Mouse (Mus musculus) liver, embryonic 16.5 days (tissue): ENCODE measurements around the gene Dynlrb1. TPM values are rescaled to one million over a fixed set of nuclear protein-coding genes. Genes with fewer than 3 reads are reported as not detected.

Experiments used
- ATAC-seq: fragments of 200-750 bp; cut with Nextera tagmentation; 2 replicates; pipeline ENCODE4 v1.8.0; 2017; ENCODE audit warnings: low read depth, mild to moderate bottlenecking, moderate number of reproducible peaks, moderate library complexity
- H3K27ac ChIP-seq: fragments of 300-500 bp; sonication (generic); 2 replicates; pipeline ENCODE4 v1.5.1; 2014; ENCODE audit warnings: mild to moderate bottlenecking, low read length
- H3K27me3 ChIP-seq: fragments of 300-500 bp; sonication (generic); 2 replicates; pipeline ENCODE4 v1.6.1; 2014; ENCODE audit warnings: low read depth, low read length, mixed read lengths; ENCODE audit not compliant: control insufficient read depth, insufficient read depth
- H3K36me3 ChIP-seq: fragments of 300-500 bp; sonication (generic); 2 replicates; pipeline ENCODE4 v1.6.1; 2014; ENCODE audit warnings: mild to moderate bottlenecking; ENCODE audit not compliant: control insufficient read depth, insufficient read depth
- H3K4me1 ChIP-seq: fragments of 300-500 bp; sonication (generic); 2 replicates; pipeline ENCODE4 v1.6.1; 2014; ENCODE audit warnings: low read depth, low read length, mixed read lengths; ENCODE audit not compliant: control insufficient read depth
- H3K4me2 ChIP-seq: fragments of 300-500 bp; sonication (generic); 2 replicates; pipeline ENCODE4 v1.6.1; 2014; ENCODE audit warnings: low read depth, low read length, mixed read lengths
- H3K4me3 ChIP-seq: fragments of 300-500 bp; sonication (generic); 2 replicates; pipeline ENCODE4 v1.5.1; 2014; ENCODE audit warnings: low read depth, mild to moderate bottlenecking, low read length
- H3K9ac ChIP-seq: fragments of 300-500 bp; sonication (generic); 2 replicates; pipeline ENCODE4 v1.6.1; 2014; ENCODE audit warnings: low read depth, low read length
- H3K9me3 ChIP-seq: fragments of 300-500 bp; sonication (generic); replicated peaks from 2 replicates; pipeline ENCODE4 v1.6.1; 2016; ENCODE audit warnings: low read length; ENCODE audit not compliant: control insufficient read depth
- WGBS: fragments of 180-500 bp; shearing (Covaris S2); extraction: QIAGEN DNeasy Blood & Tissue Kit; methylation state at CpG from one replicate; pipeline ENCODE4 v1.1.7; 2014; ENCODE audit not compliant: insufficient replicate concordance; 5-methylcytosine and 5-hydroxymethylcytosine counted together
- polyA plus RNA-seq: library from polyadenylated mRNA; unstranded; fragments of >200 nt; fragmentation: Nextera tagmentation; extraction: Ambion mirVana; gene quantifications from 2 replicates; pipeline ENCODE4 v1.2.1, GENCODE M21; 2015

Gene Dynlrb1
- polyA plus RNA-seq, 1 experiment from 2014 or later: 111 TPM

DNA sequence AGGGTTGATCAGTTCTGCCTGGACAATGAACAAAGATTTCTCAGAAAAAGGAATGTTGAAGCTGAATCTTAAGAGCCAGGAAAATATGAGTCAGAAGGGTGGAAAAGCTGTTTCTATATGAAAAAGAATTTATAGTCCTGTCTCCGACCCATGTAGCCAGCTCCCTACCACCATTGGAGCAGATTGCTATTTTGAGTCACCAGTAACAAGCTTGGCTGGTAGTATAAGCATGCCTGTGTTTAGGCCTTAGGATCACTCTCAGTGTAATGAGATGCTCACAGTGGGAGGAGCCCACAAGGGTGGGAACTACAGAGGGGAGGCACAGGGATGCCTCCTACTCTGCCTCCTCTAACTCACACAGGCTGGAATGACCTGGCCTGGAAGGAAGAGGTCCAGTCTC, 11.9 kb downstream of the Dynlrb1 start:
- H3K9me3 ChIP-seq: no peaks in the 10 kb centered on the region
- H3K36me3 ChIP-seq: peaks cover 24% of the 10 kb centered on the region

DNA sequence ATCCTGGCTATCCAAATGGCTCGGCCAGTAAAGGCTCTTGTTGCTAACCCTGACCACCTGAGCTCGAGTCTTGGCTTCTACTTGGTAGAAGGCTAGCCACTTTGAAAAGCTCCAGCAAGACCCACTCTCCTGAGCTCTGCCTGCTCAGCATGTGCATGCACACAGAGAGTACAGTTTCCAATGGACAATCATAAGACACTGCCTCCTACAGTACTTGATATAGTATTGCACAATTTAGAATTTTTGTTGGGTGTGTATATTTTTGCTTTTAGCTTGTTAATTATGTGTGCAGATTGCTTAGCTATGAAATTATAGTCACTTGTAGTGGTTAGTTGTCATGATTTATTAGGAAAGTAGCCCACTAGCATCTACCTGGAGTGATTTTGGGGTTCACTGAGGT, 12.4 kb downstream of the Dynlrb1 start:
- no peak overlapping the region for H3K27ac ChIP-seq
- H3K4me2 ChIP-seq: no peak overlapping the region
- H3K9ac ChIP-seq: no peak overlapping the region
- H3K27me3 ChIP-seq: no peaks in the 10 kb centered on the region
- H3K36me3 ChIP-seq: peaks cover 24% of the 10 kb centered on the region
- H3K9me3 ChIP-seq: no peaks in the 10 kb centered on the region
- no peak for ATAC-seq
- H3K4me3 ChIP-seq: no peak overlapping the region
- no peaks in the 10 kb centered on the region for H3K4me1 ChIP-seq
- 60% methylated on average over 2 of the region's 2 CpGs for WGBS

More for the DNA sequence above, 11.9 kb downstream of the Dynlrb1 start:
- 70% methylated on average over 1 of the region's 1 CpGs for WGBS
- Histone ChIP-seq H3K4me3 (no peak overlapping the region), H3K4me1 (no peaks in the 10 kb centered on the region), H3K9ac (no peak overlapping the region), H3K4me2 (no peak overlapping the region), H3K27ac (no peak overlapping the region), H3K27me3 (no peaks in the 10 kb centered on the region)
- no peak for ATAC-seq

DNA sequence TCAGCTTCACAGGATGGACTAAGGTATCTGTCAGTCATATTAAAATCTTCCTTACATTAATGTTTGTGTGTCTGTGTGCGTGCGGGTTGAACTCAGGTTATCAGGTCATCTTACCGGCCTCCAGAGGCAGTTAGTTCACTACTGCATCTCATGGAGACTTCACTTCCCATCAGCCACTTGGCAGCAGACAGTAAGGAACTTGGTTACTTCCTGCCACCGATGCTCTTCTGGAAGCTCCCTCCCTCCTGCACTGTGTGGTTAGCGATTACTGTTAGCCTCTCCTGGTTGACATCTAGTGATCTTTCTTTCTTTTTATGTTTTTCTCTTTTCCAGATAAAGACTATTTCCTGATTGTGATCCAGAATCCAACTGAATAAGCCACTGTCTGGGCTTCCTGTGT, 13.3 kb downstream of the Dynlrb1 start:
- 66% methylated on average over 5 of the region's 5 CpGs for WGBS
- peaks cover 20% of the 10 kb centered on the region for H3K36me3 ChIP-seq
- H3K9me3 ChIP-seq: no peaks in the 10 kb centered on the region
- H3K27me3 ChIP-seq: no peaks in the 10 kb centered on the region
- no peak for ATAC-seq
- H3K9ac ChIP-seq: no peak overlapping the region
- no peak overlapping the region for H3K4me3 ChIP-seq
- no peak overlapping the region for H3K27ac ChIP-seq
- H3K4me2 ChIP-seq: no peak overlapping the region
- H3K4me1 ChIP-seq: no peaks in the 10 kb centered on the region

DNA sequence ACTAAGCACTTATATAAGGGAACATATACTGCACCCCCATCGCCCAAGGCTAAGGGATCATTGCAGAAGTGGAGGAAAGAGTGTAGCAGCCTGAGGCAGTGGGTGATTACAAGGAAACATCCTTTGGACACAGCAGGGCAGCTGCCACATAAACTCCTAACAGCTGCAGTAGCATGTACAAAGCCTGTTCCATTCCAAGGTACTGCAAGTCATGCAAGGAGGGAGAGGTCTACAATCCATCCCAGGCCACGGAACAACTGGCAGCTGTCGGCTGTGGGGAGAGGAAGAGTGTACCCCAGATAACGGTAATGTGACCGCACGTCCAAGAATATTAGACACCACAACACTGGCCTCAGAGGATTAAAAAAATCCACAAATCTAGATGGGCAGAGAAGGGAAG, 29.2 kb downstream of the Dynlrb1 start:
- H3K27ac ChIP-seq: no peak overlapping the region
- ATAC-seq: no peak
- 57% methylated on average over 6 of the region's 6 CpGs for WGBS
- no peaks in the 10 kb centered on the region for H3K27me3 ChIP-seq
- no peaks in the 10 kb centered on the region for H3K36me3 ChIP-seq
- no peak overlapping the region for H3K4me2 ChIP-seq
- no peak overlapping the region for H3K4me3 ChIP-seq
- no peaks in the 10 kb centered on the region for H3K9me3 ChIP-seq
- no peak overlapping the region for H3K9ac ChIP-seq
- no peaks in the 10 kb centered on the region for H3K4me1 ChIP-seq

DNA sequence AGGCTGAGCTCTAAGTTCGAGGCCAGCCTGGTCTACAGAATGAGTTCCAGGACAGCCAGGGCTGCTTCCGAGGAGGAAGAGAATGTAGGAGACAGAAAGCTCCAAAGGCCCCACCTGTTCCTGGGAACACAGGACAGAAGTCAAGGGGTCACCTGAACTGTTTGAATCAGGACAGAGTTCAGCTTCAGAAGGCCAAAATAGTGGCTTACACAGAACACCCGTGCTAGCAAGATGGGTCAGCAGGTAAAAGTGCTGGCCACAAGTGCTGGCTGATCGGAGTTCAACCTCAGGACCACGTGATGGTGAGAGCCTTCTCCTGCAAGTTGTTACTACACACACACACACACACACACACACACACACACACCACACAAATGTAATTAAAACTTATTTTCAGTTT, 30.6 kb downstream of the Dynlrb1 start:
- Histone ChIP-seq H3K27me3 (no peaks in the 10 kb centered on the region), H3K36me3 (no peaks in the 10 kb centered on the region), H3K4me3 (no peak overlapping the region), H3K9ac (no peak overlapping the region), H3K4me1 (no peaks in the 10 kb centered on the region), H3K27ac (no peak overlapping the region), H3K9me3 (no peaks in the 10 kb centered on the region), H3K4me2 (no peak overlapping the region)
- peak; percentile 54; the same call in 1 of the 2 replicates for ATAC-seq
- 61% methylated on average over 5 of the region's 5 CpGs for WGBS

DNA sequence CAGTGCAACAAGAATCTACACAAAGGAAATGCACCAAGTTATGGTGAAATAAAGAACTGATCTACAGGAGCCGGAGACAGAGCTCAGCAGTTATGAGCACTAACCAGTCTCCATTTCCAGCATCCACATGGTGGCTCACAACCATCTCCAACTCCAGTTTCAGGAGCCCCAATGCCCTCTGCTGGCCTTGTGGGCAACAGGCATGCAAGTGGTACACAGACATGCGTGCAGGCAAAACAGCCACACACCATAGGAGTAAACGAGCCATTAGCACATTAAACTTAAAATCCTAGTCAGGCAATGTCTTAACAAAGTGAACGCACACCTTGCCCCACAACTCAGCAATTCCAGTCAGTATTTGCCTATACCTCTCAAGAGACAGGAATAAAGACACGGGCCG, 35.6 kb downstream of the Dynlrb1 start:
- Histone ChIP-seq H3K4me1 (peaks cover 5% of the 10 kb centered on the region), H3K36me3 (no peaks in the 10 kb centered on the region), H3K9ac (no peak overlapping the region), H3K9me3 (no peaks in the 10 kb centered on the region), H3K27ac (no peak overlapping the region), H3K4me2 (no peak overlapping the region), H3K4me3 (no peak overlapping the region), H3K27me3 (no peaks in the 10 kb centered on the region)
- ATAC-seq: no peak
- 73% methylated on average over 6 of the region's 6 CpGs for WGBS

DNA sequence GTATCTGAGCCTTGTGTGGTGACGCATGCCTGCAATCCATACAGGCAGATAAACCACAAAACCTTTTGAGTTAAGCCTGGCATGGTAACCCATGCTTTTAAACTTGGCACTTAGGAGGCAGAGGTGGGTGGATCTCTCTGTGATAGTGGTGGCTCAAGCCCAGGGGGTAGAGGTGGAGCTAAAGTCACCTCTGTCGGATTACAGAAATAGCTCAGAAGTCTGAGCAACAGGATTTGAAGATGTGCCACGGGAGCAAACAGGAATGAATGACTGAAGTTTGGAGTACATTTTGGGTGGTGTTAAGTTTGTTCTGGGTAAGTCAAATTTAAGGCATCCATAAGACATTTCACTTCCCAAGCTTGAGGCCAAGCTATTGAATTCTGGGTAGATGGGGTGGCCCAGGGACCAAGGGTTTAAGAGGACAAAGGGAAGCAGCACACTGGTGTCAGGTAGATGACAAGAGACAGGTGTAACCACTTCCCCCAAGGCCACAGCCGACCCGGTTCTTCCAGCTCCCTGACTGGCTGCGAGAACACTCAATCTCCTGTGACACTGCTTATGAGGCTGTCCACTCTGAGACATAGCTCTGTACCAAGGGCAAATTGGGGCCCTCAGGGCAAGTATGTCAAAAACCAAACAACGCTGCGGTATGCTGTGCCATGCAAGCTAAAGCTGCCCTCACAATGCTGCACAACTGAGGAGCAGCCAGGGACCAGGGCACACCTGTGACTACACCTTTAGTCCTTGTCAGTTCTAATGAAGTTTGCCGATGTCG, 36.2 kb downstream of the Dynlrb1 start:
- H3K4me1 ChIP-seq: peaks cover 10% of the 10 kb centered on the region
- H3K9me3 ChIP-seq: no peaks in the 10 kb centered on the region
- no peak overlapping the region for H3K4me2 ChIP-seq
- no peak overlapping the region for H3K4me3 ChIP-seq
- no peaks in the 10 kb centered on the region for H3K27me3 ChIP-seq
- no peak for ATAC-seq
- 65% methylated on average over 10 of the region's 10 CpGs for WGBS
- H3K27ac ChIP-seq: no peak overlapping the region
- H3K36me3 ChIP-seq: no peaks in the 10 kb centered on the region
- no peak overlapping the region for H3K9ac ChIP-seq

DNA sequence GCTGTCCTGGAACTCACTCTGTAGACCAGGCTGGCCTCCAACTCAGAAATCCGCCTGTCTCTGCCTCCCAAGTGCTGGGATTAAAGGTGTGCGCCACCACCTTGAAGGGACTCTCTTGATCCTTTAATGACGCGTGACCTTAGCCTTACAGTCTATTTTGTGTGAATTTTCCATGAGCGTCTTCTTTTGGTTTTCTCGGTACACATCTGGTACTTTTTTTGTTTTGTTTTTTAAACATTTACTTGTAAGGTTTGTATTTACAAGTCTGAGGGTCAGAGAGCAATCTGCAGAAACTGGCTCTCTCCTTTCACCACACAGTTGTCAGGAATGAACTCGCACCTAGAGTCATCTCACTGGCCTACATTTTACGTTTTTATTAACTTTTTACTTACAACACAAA, 37.3 kb downstream of the Dynlrb1 start:
- Histone ChIP-seq H3K27ac (no peak overlapping the region), H3K4me2 (no peak overlapping the region), H3K9me3 (no peaks in the 10 kb centered on the region), H3K27me3 (no peaks in the 10 kb centered on the region), H3K4me3 (no peak overlapping the region), H3K4me1 (peaks cover 10% of the 10 kb centered on the region), H3K9ac (no peak overlapping the region), H3K36me3 (no peaks in the 10 kb centered on the region)
- WGBS: 71% methylated on average over 8 of the region's 8 CpGs
- no peak for ATAC-seq

DNA sequence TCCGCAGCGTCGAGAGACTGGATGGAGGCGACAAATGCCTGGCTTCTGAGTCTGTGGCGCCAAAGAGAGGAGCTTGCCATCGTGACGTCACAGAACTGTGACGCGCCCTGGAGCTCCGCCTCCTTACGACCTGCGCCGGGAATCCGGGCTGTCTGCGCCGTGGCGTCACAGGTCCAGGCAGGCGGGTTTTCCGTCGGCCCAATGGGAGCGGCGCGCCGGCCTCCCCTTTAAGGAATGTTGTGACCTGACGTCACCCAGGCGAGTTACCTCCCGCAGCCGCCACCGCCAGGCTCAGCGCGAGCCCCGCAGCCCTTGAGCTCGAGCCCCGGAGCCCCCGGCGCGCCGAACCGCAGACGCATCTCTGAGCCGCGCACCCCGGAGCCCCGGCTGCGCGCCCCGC, 39.9 kb downstream of the Dynlrb1 start, which contains the start of gene Map1lc3a:
Gene Map1lc3a (plus strand): TSS at position 103 of the 400 bp plus-strand sequence.
- 2% methylated on average over 38 of the region's 47 CpGs for WGBS
- Histone ChIP-seq H3K9me3 (no peaks in the 10 kb centered on the region), H3K27me3 (no peaks in the 10 kb centered on the region), H3K27ac (peak within 1 kb of the TSS; percentile 57), H3K4me1 (peaks cover 10% of the 10 kb centered on the region), H3K4me3 (peak within 1 kb of the TSS; percentile 88), H3K36me3 (no peaks in the 10 kb centered on the region), H3K9ac (peak within 1 kb of the TSS; percentile 83), H3K4me2 (peak within 1 kb of the TSS; percentile 95)
- peak; percentile 89 for ATAC-seq
